Mouse (Mus musculus) naive thymus-derived CD4-positive, alpha-beta T cell, adult 5 months (primary cell): Measurements from ENCODE around the gene Pdk1. TPM values are rescaled to one million over a fixed set of nuclear protein-coding genes. Genes with fewer than 3 reads are reported as not detected.

Experiments
- polyA plus RNA-seq: library from polyadenylated mRNA; unstranded; fragments of 100-300 nt; shearing (Covaris generic); gene quantifications from one replicate; pipeline ENCODE4 v1.2.1, GENCODE M21; 2017

Gene Pdk1
- 323 TPM for polyA plus RNA-seq

DNA sequence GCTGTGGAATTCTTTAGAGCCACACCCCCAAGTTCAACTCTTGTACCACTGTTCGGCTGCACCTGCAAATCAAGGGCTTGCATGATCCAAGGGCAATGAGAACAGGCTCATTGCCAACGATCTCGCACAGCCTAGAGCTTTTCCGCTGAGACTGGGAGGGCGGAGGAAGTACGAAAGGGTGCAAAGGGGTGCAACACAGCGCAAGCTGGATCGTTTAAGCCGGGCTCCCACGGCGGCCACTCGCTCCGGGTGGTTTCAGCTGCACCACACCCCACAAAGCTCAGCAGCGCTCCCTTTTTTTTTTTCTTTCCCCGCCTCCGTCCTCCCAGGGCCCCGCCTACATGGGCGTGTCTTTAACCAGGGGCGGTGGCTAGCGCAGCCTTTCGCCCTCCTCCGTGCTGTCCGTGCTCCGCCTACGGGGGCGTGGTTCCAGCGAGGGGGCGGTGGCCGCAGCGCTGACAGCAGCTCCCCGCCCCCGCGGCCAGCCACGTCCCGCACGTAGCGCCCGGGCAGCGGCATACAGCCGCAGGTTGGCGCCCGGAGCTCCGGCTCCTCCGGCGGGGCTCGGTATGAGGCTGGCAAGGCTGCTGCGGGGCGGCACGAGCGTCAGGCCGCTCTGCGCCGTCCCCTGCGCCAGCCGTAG is at the start of gene Pdk1:
Pdk1 (plus strand) TSS at position 424 of the 643 bp plus-strand sequence.

Other genes starting within 250 kb of the Pdk1 start
- gene Itga6, start 127.6 kb upstream of the Pdk1 start, polyA plus RNA-seq: 193 TPM
- 58.1 TPM for gene Rapgef4, start 108.0 kb downstream of the Pdk1 start, polyA plus RNA-seq